Mouse (Mus musculus): ENCODE measurements around the gene Gstcd.
A peak's percentile ranks its signal among the peaks of the same experiment; 100 is the strongest.

The Gstcd gene

GRCm38 (mm10) chr3:133007250-133007649, 84.6 kb downstream of the Gstcd start:
- DNase-seq: no peak

- no peak for DNase-seq
These were observed 95.5 kb downstream of the Gstcd start for GRCm38 (mm10) chr3:132996299-132996698.

GRCm38 (mm10) chr3:132995904-132996267, 95.9 kb downstream of the Gstcd start:
- no peak for DNase-seq

GRCm38 (mm10) chr3:132995172-132995903, 96.5 kb downstream of the Gstcd start:
- no peak for DNase-seq

- DNase-seq: no peak
These were observed 105.6 kb downstream of the Gstcd start for GRCm38 (mm10) chr3:132986188-132986587.

GRCm38 (mm10) chr3:132983845-132984485, 107.9 kb downstream of the Gstcd start:
- DNase-seq: no peak

GRCm38 (mm10) chr3:132981968-132982367, 109.9 kb downstream of the Gstcd start:
- DNase-seq: no peak

GRCm38 (mm10) chr3:132979781-132980461, 111.9 kb downstream of the Gstcd start:
- DNase-seq: no peak

- no peak for DNase-seq
These were observed 125.6 kb downstream of the Gstcd start for GRCm38 (mm10) chr3:132966255-132966654.

GRCm38 (mm10) chr3:132964715-132965507, 126.9 kb downstream of the Gstcd start:
- DNase-seq: no peak

GRCm38 (mm10) chr3:132962631-132963361, 129.0 kb downstream of the Gstcd start:
- DNase-seq: no peak

- DNase-seq: no peak
These were observed 141.3 kb downstream of the Gstcd start for GRCm38 (mm10) chr3:132950529-132950880.

- peak; percentile 29 for DNase-seq
These were observed 141.9 kb downstream of the Gstcd start, which contains the start of gene Npnt for GRCm38 (mm10) chr3:132949791-132950528. Gene Npnt (minus strand): TSS chr3:132950291.

- peak; percentile 20 for DNase-seq
These were observed 142.4 kb downstream of the Gstcd start for GRCm38 (mm10) chr3:132949380-132949790.

GRCm38 (mm10) chr3:132948298-132948795, 143.5 kb downstream of the Gstcd start:
- DNase-seq: no peak

GRCm38 (mm10) chr3:132946086-132946485, 145.7 kb downstream of the Gstcd start:
- no peak for DNase-seq

- no peak for DNase-seq
These were observed 146.2 kb downstream of the Gstcd start for GRCm38 (mm10) chr3:132945669-132946068.

- no peak for DNase-seq
These were observed 147.2 kb downstream of the Gstcd start for GRCm38 (mm10) chr3:132944609-132945008.

- DNase-seq: no peak
These were observed 147.6 kb downstream of the Gstcd start for GRCm38 (mm10) chr3:132944193-132944592.

- no peak for DNase-seq
These were observed 149.1 kb downstream of the Gstcd start for GRCm38 (mm10) chr3:132942778-132943177.

All from thymus, postnatal 25 days (tissue).